Mouse (Mus musculus): ENCODE measurements around the gene Atp5mpl.

The Atp5mpl gene

GRCm38 (mm10) chr12:111966683-111967173, at the start of gene Atp5mpl:
Atp5mpl (minus strand) TSS chr12:111966977.
- DNase-seq (ENCODE audit: low spot score) = peak; percentile 89

- DNase-seq (ENCODE audit: low spot score) = no peak
Observed at GRCm38 (mm10) chr12:112016346-112016745, 49.6 kb upstream of the Atp5mpl start.

GRCm38 (mm10) chr12:112013271-112013801, 46.6 kb upstream of the Atp5mpl start:
- DNase-seq (ENCODE audit: low spot score) = no peak

- DNase-seq (ENCODE audit: low spot score) = no peak
Observed at GRCm38 (mm10) chr12:112012511-112013270, 45.9 kb upstream of the Atp5mpl start.

- peak; percentile 30 for DNase-seq (ENCODE audit: low spot score)
Observed at GRCm38 (mm10) chr12:112001223-112001622, 34.4 kb upstream of the Atp5mpl start.

GRCm38 (mm10) chr12:111999735-112000134, 33.0 kb upstream of the Atp5mpl start:
- DNase-seq (ENCODE audit: low spot score) = no peak

GRCm38 (mm10) chr12:111995161-111995560, 28.4 kb upstream of the Atp5mpl start:
- no peak for DNase-seq (ENCODE audit: low spot score)

GRCm38 (mm10) chr12:111992626-111993025, 25.8 kb upstream of the Atp5mpl start:
- no peak for DNase-seq (ENCODE audit: low spot score)

GRCm38 (mm10) chr12:111986756-111987155, 20.0 kb upstream of the Atp5mpl start:
- DNase-seq (ENCODE audit: low spot score) = no peak

- DNase-seq (ENCODE audit: low spot score) = no peak
Observed at GRCm38 (mm10) chr12:111983165-111983564, 16.4 kb upstream of the Atp5mpl start.

GRCm38 (mm10) chr12:111981831-111982230, 15.1 kb upstream of the Atp5mpl start:
- DNase-seq (ENCODE audit: low spot score) = no peak

- no peak for DNase-seq (ENCODE audit: low spot score)
Observed at GRCm38 (mm10) chr12:111980887-111981367, 14.2 kb upstream of the Atp5mpl start, which contains the start of gene Rd3l. Rd3l (minus strand) TSS chr12:111981317.

GRCm38 (mm10) chr12:111978274-111978673, 11.5 kb upstream of the Atp5mpl start:
- DNase-seq (ENCODE audit: low spot score) = no peak

GRCm38 (mm10) chr12:111977138-111977537, 10.4 kb upstream of the Atp5mpl start:
- DNase-seq (ENCODE audit: low spot score) = no peak

- no peak for DNase-seq (ENCODE audit: low spot score)
Observed at GRCm38 (mm10) chr12:111974578-111974977, 7.8 kb upstream of the Atp5mpl start.

GRCm38 (mm10) chr12:111972504-111972903, 5.7 kb upstream of the Atp5mpl start:
- DNase-seq (ENCODE audit: low spot score) = no peak

GRCm38 (mm10) chr12:111971231-111971686, 4.5 kb upstream of the Atp5mpl start, which contains the start of gene Tdrd9:
Tdrd9 (plus strand) TSS chr12:111971559.
- no peak for DNase-seq (ENCODE audit: low spot score)

GRCm38 (mm10) chr12:111970085-111970484, 3.3 kb upstream of the Atp5mpl start:
- no peak for DNase-seq (ENCODE audit: low spot score)

- no peak for DNase-seq (ENCODE audit: low spot score)
Observed at GRCm38 (mm10) chr12:111963339-111963738, 3.4 kb downstream of the Atp5mpl start.

- peak; percentile 58 for DNase-seq (ENCODE audit: low spot score)
Observed at GRCm38 (mm10) chr12:111958101-111958865, 8.5 kb downstream of the Atp5mpl start.

GRCm38 (mm10) chr12:111956173-111956572, 10.6 kb downstream of the Atp5mpl start:
- DNase-seq (ENCODE audit: low spot score) = no peak

GRCm38 (mm10) chr12:111951701-111952100, 15.1 kb downstream of the Atp5mpl start:
- no peak for DNase-seq (ENCODE audit: low spot score)

All from left cerebral cortex, adult 11 months (tissue).